Mouse (Mus musculus): Measurements from ENCODE around the gene 3110018I06Rik. TPM values are rescaled to one million over a fixed set of nuclear protein-coding genes. Genes with fewer than 3 reads are reported as not detected.

3110018I06Rik gene
- polyA plus RNA-seq, 1 experiment = not detected

DNA sequence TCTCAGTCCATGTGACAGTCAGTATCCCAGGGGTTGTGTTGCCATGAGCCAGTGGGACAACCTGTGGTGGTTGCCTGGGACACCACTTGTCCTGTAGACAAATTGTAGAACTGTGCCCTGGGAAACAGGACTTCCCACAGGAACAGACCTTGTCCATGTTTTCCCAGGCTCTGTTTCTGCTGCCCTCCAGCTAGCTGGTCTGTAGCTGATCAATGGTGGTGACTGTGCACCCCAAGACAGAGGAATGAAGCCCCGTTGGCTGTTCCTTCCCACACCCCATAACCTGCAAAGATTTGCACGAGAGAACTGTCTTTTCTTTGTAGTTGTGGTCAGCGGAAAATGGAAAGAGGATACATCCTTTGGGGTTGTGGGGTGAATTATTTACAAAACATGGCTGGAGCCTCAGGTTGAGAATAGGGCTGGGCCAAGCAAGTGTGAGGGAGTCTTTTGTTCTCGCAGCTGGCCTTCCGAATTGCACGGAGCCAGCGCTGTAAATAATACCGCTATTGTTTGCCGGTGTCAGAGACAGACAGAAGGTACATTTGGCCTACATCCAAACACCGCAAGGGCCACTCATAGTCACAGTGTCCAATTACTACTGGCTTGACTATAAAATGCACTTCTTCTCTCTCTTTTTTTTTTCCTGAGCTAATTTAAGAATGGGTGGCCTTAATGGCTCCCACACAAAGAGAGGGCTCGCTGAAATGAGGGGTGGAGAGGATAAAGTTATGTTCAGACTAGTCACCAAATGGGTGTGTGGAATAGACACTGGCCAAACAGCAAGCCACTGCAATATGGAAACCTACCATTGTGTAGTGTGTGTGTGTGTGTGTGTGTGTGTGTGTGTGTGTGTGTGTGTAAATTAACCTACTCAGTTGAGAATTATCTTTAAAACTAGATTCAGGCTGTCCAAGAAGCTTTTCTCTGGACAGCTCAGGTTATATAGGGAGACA, 28.1 kb downstream of the 3110018I06Rik start:
- DNase-seq (ENCODE audit: low read depth) = peak; percentile 90
- TF ChIP-seq POLR2A (IDR thresholded peaks at IDR 0.05; ENCODE audit: borderline replicate concordance, extremely low read depth, insufficient read depth, insufficient read length, poor library complexity, severe bottlenecking) = no peak
- TF ChIP-seq CTCF (IDR thresholded peaks at IDR 0.05; ENCODE audit: borderline replicate concordance, extremely low read depth, insufficient read depth, insufficient read length) = no peak

DNA sequence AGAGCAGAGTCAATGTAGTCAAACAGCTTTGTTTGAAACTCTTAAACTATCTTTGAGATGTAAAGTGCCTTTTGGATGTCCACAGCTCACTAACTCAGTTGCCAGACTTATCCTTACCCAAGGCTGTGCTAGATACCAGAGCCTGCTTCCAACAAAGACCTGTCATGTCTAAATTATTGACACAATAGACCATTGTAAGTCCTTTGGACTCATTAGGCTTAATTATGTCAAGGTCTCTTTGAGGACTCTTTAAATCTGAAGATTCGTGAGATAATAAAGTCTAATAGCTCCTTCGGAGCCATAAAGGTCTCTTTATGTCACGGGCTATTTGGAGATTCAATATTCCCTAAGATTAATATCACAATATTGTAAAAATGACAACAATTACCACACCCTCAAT, 32.5 kb downstream of the 3110018I06Rik start:
- no peak for TF ChIP-seq CTCF (IDR thresholded peaks at IDR 0.05; ENCODE audit: borderline replicate concordance, extremely low read depth, insufficient read depth, insufficient read length)
- TF ChIP-seq POLR2A (IDR thresholded peaks at IDR 0.05; ENCODE audit: borderline replicate concordance, extremely low read depth, insufficient read depth, insufficient read length, poor library complexity, severe bottlenecking) = no peak
- no peak for DNase-seq (ENCODE audit: low read depth)

DNA sequence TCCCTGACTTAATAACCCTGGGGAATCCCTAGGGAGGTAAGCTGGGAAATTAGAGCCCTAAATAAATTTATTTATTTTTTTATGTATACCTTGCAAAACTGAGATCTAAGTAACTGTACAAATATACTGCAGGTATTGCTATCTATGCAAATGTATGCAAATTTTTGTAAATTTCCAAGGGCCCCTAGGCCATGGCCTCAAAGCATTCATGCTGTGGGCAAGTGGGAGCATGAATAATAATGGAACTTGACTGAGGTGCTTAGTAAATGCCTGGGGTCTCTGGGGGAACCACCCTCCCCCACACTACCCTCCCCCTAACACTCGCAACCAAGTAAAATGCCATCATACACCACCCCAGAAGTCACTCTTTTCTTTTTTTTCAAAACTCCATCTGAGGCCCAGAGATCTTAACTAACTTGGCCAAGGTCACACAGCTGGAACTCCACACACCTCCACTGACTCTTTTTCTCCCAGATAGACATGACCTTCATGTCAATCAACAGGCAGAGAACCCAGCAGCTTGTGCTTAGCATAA, 40.0 kb downstream of the 3110018I06Rik start:
- no peak for DNase-seq (ENCODE audit: low read depth)
- TF ChIP-seq CTCF (IDR thresholded peaks at IDR 0.05; ENCODE audit: borderline replicate concordance, extremely low read depth, insufficient read depth, insufficient read length) (no peak), POLR2A (IDR thresholded peaks at IDR 0.05; ENCODE audit: borderline replicate concordance, extremely low read depth, insufficient read depth, insufficient read length, poor library complexity, severe bottlenecking) (no peak)

DNA sequence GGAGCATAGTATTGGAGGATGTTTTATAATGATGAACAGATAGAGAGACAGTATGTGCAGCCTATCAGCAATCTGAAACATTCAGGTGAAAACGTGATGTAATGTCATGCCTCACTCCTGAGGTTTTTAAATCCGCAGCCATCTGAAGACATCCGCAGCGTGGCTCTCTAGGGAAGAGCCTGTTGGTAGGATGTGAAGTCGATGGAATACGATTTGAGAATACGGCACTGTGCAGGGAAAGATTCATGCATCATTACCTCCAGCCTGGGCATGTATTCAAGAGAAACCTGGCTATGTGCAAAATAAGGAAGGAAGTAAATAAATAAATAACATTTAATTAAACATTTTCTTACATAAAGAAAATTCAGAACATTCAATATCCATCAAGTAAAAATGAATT, 44.4 kb downstream of the 3110018I06Rik start:
- peak; percentile 64 for DNase-seq (ENCODE audit: low read depth)
- TF ChIP-seq POLR2A (IDR thresholded peaks at IDR 0.05; ENCODE audit: borderline replicate concordance, extremely low read depth, insufficient read depth, insufficient read length, poor library complexity, severe bottlenecking) (no peak), CTCF (IDR thresholded peaks at IDR 0.05; ENCODE audit: borderline replicate concordance, extremely low read depth, insufficient read depth, insufficient read length) (no peak)

Data from brain, embryonic 14.5 days (tissue).